Mouse (Mus musculus) MEL-GATA-1-ER (cell line): Measurements from ENCODE around the gene Zbtb16.

ENCODE experiments used
- DNase-seq: peaks from one replicate; pipeline ENCODE4 v3.0.0-alpha.2; 2012; ENCODE audit warnings: low read depth; ENCODE audit errors: extremely low read depth

Gene Zbtb16

DNA sequence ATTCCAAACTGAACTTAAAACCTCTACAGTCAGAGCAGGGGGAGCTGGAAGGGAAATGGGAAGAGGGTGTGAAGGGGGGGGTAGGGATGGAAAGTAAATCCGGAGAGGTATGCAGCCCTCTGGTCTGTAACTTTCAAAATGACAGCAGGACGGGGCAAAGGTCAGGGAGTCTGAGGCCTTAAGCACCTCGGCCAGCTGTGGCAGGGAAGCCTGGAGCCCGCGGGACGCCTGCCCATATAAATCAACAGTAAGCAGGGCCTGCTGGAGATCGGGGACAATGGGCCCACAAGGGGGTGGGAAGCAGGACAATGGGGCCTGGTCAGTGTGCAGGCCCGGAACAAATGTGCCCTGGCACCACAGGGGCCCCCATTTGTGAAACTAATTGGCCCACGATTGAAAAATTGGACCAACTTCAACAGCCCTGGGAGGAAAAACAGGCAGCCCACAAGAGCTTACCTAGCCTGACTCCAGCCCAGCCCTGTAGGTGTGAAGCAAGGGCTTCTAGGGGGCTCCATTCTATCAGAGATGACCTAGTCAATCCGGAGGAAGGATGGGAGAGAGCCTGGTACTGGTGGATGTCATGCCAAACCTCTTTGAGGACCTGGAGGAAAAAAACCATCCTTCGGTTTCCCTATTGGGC is 160.8 kb downstream of the Zbtb16 start:
- no peak for DNase-seq

DNA sequence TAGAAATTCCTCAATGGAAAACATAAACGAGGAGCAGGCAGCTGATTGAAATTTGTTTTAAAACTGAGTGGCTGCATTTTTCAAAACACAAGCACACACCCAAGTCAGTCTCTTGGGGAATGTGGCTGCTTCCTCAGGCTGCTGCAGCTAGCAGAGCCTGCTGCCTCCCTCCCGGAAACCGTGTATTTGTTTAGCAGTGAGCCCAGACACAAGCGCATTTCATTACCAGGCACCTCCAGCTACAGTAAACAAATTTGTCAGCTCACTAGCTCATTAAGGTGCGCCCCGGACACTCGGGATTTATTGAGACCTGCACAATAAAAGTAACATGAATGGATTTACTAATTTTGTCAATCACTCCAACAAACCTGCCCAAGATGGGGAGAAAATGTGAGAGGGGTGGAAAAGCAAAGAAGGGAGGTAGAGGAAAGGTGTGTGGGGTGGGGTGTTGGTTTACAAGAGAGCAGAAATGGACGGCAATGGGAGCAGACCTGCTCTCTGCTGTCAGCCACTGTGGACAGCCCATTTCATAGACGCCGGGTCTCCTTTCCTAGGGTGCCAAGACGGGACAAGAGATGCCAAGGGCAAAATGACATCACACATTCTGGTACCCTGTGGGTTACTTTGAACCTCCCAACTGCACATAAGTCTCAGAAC is 161.5 kb downstream of the Zbtb16 start:
- no peak for DNase-seq

DNA sequence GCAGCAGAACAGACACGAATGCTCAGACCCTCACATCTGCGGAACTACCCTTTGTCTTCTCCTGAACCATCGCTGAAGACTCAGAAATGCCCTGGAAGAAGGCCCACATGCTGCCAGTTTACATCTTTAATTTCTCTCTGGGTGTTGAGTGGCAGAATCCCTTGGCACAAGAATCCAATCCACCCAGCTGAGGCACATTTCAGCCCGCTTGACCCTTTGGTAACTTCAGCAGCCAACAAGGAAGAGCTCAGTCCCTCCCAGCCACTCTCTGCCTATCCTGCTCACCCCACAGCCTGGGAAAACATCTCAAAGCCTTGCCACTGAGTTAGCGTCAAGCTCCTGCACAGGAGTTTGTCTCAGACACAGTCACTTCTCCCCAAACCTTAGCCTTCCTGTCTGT is 162.2 kb downstream of the Zbtb16 start:
- DNase-seq, result no peak

DNA sequence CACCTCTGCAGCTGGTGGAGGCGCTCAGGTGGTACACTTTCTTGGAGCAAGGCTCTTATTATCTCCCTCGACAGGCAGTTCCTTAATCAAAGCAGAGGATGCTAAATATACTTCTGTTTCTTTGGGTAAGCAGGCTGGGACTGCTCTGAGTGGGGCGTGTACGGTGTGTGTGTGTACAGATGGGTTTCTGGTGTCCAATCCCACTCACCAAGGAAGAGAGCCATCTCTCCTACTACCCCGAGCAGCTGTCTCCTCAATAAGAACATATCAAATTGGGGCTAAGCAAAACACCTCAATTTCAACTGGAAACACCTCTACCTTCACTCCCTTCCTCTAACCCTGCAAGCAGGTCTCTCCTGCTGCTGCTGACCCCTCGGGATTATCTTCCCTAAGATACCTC is 162.8 kb downstream of the Zbtb16 start:
- DNase-seq, result peak; percentile 10

DNA sequence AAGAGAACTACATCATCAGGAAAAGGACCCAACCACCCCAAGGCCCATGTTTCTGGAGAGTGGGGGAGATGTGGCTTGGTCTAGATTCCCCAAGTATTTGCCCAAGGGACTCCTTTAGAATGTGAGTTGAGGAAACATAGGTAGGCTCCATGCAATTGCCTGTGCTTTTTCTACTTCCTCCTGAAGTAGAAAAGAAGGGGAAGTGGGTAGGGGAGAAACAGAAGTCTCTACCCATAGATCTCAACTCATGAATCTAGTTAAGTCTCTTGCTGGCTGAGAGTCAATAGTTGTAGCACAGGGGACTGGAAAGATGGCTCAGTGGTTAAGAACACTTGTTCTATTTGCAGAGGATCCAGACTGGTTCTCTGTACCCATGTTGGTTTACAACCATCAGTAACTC is 164.2 kb downstream of the Zbtb16 start:
- no peak for DNase-seq

DNA sequence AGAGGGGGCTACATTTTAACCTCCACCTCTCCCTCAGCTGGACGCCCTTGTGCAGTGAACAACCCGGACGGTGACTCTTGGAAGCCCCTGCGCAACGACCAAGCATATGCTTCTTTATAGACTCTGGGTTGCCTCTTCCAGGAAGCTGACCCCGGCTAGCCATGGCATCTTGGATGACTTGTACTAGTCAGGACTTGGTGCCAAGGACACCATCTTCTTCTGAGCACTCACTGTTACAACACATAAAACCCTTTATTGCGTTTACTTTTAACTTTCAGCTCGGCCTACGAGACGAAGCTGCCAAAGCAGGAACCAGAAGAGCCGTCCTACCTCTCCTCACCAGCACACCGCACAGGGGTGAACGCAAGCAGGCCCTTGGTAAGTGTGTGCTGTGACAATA is 165.9 kb downstream of the Zbtb16 start:
- DNase-seq, result no peak

DNA sequence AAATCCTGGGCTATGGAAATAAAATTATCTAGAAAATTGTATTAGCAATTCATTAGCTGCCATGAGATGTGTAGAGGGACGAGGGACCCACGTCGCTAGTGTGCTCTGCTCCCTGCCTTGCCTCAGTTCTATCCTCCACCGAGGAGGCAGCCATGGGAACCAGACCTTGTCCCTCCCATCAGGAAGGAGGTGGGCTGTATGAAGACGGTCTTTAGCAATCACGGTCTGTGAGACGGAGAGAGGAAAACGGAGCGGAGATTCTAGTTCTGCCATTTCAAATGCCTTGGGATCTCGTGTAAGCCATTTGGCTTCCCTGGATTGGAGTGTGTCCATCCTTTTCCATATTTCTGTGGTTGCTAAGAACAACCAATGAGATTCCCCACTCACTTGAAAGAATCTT is 166.3 kb downstream of the Zbtb16 start:
- no peak for DNase-seq

DNA sequence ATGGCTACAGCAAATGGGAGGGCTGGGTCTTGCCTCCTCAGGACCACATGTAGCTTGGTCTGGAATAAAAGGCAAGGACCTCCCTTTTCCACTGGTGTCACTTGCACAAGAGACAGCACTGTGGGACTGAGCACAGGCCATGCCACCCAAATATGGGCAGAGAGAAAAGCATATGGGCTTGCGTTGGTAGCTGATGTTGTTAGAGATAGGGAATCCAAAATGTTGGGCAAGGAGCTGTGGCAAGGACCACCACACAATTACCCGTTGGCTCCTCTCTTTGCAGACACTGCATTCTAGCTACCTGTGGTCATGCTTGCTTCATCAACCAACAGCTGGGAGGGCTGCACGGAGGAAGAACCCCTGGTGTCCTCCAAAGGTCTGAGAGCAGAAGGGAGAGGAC is 169.3 kb downstream of the Zbtb16 start:
- DNase-seq, result no peak

DNA sequence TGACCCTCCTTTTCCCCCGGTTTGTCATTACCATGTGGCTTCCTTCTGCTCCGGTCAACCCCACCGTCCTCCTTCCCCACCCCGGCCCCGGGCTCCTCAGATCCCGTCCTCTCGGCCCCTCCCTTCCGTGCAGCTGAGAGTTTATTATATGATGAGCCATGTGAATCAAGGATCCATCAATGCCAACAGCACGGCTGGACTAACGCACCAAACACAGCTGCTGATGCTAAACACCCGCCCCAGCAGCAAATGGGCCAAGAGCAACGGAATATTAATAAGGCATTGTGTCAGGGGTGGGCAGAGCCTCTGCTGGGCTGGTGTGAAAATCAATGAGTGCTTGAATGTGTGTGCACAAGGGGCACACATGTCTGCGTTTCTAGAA is 173.0 kb downstream of the Zbtb16 start:
- no peak for DNase-seq

DNA sequence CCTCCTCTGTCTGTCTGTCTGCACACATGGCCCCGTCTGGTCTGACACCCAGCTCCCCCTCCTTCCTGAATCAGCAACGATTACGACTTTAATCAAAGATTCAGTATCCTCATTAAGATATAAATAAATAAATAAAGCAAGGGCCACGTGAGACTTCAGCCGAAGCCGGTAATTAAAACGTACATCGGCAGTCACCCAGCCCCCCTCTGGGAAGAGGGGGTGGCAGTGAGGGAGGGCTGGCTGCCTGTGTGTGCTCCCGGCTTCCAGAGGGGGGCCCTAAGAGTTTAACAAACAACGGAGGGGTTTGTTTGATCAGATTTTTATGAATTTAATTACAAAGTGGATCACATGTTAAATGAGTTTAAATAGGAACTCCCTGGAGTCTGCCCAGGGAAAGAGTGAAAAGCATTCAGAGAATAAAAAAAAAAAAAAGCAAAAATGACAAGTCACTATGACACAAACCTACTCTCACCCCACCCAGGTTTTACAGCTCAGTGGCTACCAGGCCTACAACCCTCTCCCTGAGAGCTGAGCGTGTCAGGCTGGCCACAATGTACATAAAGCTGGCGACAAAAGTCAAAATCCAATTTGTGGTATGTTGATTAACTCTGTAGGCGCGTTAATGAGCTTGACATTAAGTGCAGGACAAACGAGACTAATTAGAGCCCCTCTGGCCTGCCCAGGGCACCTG is 173.5 kb downstream of the Zbtb16 start:
- DNase-seq, result no peak

DNA sequence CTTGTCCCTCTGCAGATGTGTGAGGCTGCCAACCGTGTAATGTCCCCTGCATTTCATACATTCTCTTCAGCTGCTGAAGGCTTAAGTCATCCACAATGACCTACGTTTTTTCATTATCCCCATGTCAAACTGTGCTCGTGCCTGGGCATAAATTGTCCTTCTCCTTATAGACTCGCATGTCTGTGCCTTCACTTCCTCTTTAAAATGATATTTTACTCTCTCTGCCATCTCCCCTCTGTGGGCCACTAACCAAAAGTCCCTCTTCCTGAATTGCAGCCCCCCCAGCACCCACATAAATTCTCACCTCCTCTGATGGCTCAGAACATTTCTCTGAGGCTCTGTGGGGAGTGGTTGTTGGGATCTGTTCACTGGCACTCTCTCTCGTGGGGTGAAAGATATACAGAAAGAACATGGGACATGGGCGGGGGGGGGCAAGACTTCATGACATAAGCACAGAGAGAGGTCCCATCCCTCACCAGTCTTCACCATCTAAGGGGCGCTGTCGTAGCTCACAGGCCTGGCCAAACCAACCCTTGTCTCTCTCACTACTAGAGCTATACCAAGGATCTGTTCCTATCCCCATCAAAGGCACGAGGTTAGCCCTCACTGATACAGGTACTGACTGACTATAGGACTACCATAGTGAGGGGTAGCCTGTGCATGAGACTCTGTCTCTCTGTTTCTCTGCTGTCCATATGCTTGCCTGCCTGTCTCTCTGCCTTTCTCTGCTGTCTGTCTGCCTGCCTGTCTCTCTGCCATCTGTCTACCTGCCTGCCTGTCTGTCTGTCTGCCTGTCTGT is 174.6 kb downstream of the Zbtb16 start:
- DNase-seq, result no peak

DNA sequence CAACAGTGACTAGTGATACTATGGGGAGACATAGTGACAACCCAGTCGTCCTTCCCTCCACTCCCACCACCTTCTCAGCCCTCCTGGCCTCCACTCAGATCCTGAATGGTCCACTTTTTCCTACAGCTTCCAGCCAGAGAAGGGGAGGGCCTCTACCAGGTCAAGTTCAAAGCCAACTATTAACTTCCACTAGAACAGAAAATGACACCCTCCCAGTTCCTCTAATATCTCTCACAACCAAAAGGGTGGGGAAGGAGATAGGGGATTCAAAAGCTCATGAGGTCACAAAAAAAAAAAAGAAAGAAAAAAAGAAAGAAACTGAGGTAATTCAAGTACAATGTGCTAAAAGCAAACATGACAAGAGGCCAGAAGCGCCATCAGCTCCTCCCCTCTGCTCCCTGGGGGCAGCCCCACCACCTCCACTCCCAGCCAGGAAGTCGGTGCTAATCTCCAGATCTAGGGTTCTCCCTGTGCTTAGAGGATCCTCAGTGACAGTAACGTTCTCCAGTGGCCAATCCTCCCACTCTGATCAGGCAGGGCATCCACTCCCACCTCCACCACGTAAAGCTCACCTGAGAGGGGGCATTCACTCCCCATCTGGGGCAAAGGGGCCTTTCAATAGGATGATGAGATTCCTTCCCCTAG is 180.4 kb downstream of the Zbtb16 start:
- DNase-seq, result no peak

DNA sequence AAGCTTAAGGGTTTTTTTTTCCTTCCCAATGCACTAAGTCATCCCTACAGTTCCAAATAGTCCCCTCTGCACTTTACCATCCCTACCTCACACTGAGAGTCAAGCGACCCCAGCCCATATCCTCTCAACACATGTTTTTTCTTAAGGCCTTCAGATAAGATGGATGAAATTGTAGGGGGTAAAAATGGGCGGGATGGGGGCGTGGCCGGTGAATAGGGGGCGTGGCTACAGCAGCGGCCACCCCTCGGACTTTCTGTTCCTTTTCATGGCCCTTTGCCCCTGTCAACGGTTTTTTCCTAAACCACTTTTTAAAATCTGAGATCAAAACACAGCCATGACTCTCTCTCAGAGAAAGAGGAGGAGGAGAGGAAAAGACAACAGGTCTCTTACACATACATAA is 181.3 kb downstream of the Zbtb16 start:
- DNase-seq, result no peak

DNA sequence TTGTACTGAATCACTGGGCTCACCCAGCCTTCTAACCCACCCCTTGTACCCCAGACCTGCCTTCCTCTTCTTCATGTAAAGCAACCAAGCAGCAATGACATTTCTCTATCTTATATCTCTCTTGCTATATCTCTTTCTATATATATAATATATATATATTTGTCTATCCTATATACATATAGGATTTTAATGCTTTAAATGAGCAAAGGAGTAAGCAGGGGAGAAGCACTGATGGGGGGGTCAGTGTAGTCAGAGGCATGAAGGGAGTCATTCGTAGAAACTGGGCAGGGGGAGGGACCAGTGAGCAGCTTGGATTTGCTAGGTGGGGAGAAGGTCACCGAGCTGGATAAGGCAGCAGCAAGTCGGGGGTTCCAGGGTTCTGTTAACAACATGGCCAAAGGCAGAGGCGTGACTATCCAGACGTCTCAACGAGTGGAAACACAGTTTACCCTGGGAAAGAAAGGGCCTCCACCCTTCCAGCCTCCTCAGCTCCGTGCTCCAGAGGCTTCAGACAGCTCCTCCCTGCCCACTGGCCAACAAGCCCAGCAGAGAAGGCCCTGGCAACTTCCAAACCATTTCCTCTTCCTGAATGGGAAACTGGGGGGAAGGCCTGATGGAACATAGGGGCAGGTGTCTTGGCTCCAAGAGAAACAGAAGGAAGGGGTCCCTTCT is 182.5 kb downstream of the Zbtb16 start:
- DNase-seq, result no peak

DNA sequence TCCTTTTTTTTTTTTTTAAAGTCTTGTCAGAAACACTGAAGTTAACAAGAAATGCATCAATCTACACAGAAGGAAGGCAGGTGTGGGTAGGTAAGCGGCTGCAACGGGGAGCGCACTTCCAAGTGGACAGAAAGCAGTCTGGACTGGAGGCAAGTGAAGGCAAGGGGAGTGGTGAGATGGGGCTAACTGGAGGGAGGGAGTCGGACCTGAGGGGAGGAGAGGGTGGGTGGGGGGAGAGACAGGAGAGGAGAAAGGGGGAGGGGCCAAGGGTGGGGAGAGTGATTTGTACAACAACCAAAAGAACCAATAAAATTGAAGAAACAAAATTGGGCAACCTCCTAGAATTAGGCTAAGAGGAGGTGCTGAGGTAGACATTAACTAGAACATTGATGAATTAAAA is 184.0 kb downstream of the Zbtb16 start:
- DNase-seq, result no peak

DNA sequence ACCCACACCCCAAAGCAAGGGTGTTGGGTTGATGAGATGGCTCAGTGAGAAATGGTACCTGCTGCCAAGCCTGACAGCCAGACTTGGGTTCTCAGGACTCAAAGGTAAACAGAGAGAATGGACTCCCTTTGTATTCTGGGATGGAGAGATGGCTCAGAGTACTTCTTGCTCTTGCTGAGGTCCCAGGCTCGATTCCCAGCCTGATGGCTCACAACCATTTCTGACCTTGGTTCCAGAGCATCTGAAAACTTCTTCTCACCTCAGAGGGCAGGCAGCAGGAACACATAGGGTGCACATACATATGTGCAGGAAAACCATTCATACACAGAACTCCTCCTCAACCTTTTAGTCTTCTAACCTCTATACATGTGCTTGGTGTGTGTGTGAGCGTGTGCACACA is 185.2 kb downstream of the Zbtb16 start:
- no peak for DNase-seq

DNA sequence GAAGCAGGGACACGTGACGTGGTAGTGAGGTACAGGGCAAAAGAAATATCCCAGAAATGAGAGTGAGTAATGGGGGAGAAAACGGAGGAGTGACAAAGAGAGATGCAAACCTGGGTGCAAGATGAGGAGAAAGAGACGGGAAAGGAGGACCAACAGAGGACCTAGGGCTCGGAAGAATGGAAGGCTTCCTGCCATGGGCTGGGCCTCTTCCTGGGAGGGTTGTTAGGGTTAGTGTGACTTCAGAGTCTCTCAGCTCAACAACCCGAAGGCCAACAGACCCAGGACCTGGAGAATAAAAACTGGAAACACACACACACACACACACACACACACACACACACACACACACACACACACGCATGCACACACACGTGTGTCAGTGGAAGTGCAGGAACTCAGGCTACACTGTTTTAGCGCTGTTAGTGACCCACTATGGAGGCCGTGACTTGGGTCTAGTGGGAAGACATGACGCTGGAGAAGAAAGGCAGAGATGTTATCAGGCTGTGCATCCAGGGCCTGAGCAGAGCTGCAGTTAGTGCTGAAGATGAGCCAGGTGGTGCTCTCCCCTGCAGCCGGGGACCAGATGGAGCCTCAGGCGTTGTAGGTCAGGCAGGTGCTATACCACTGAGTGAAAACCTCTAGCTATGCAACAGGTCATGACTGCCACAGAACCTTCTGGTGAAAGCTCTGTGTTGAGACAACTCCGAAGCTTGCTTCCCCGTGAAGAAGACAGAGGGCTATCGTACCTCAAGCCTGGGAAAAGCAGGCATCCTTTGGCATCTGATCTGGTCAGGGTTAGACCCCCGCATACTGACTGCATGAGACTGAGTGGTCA is 186.0 kb downstream of the Zbtb16 start:
- DNase-seq, result no peak

DNA sequence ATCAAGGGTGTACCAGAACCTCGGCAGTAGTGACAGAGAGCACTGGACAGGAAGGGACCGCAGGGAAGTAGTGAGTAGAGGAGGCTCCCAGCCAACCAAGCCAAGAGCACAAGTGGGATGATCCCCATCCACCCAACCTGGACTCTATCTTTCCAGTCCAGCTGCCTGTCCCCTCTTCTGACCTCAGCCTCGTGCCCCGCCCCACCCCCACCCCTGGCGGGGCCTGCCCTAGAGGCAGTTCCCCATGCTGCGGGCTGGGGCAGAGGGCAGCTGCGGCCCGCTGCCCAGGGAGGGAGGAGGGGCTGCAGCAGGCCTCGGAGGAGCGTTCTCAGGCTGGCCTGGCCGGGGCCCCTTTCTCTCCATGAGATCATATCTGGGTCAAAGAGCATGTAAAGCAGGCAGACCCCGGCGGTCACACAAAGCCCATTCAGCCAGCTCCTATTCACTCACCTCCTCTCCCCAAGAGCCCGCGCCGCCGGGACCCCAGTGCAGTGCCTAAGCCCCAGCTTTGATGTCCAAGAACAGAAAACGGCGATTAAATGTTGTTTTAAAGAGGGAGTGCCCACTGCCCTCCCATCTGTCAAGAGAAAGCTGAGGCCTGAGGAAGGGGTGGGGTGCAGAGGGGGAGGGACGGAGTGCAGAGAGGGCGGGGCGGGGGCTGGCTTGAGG is 186.8 kb downstream of the Zbtb16 start:
- DNase-seq, result no peak

DNA sequence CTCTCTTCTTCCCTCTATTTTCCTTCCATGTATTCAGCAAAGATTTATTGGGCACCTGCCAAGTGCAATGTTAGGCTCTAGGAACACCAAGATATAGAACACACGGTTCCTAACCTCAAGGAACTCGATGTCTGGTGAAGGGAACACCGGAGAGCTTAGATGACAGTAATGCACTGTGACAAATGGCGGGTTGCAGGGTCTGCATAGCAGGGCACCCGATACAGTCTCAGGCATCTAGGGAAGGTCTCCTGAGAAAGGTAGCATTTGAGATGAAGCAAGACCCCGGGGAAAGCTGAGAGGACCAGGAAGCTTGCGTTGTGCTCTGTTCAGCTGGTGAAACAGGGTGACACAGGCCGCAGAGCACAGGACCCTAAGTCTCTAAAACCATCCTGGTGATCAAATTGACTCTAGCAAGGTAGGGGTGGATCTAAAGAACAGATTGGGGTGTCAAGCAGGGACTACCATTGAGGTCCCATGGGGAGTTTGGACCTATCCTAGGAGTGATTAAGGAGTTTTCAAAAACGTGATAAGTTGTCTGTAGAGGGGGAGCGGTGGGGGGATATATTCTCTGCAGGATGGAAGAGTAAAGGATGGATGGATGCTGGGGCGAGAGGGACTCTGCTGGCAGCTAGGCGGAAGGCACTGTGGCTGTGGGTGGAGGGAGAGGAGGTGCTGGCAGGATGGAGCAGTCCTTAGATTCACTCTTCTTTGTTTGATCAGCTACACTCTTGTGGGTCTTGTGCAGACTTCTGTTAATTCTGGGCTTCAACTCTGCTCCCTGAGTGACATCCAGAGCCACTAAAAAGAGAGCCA is 187.5 kb downstream of the Zbtb16 start:
- DNase-seq, result no peak
